Mouse (Mus musculus) midbrain, embryonic 15.5 days (tissue): ENCODE data around the gene Fads6. TPM values are rescaled to one million over a fixed set of nuclear protein-coding genes. Genes with fewer than 3 reads are reported as not detected.

Source experiments
- ATAC-seq: fragments of 200-750 bp; cut with Nextera tagmentation; replicated peaks from 2 replicates; pipeline ENCODE4 v1.8.0; 2017; ENCODE audit warnings: moderate TSS enrichment
- H3K27ac ChIP-seq: fragments of 300-500 bp; sonication (generic); 2 replicates; pipeline ENCODE4 v1.5.1; 2015; ENCODE audit warnings: mild to moderate bottlenecking, inconsistent platforms
- H3K27me3 ChIP-seq: fragments of 300-500 bp; sonication (generic); replicated peaks from 2 replicates; pipeline ENCODE4 v1.6.1; 2015; ENCODE audit warnings: inconsistent platforms
- H3K36me3 ChIP-seq: fragments of 300-500 bp; sonication (generic); replicated peaks from 2 replicates; pipeline ENCODE4 v1.6.1; 2015; ENCODE audit warnings: inconsistent platforms
- H3K4me1 ChIP-seq: fragments of 300-500 bp; sonication (generic); 2 replicates; pipeline ENCODE4 v1.6.1; 2015; ENCODE audit warnings: inconsistent platforms
- H3K4me2 ChIP-seq: fragments of 300-500 bp; sonication (generic); 2 replicates; pipeline ENCODE4 v1.6.1; 2015; ENCODE audit warnings: inconsistent platforms, mild to moderate bottlenecking, moderate library complexity
- H3K4me3 ChIP-seq: fragments of 300-500 bp; sonication (generic); 2 replicates; pipeline ENCODE4 v1.5.1; 2015; ENCODE audit warnings: mild to moderate bottlenecking, inconsistent platforms
- H3K9ac ChIP-seq: fragments of 300-500 bp; sonication (generic); 2 replicates; pipeline ENCODE4 v1.6.1; 2015; ENCODE audit warnings: mild to moderate bottlenecking, inconsistent platforms
- H3K9me3 ChIP-seq: fragments of 300-500 bp; sonication (generic); 2 replicates; pipeline ENCODE4 v1.6.1; 2016; ENCODE audit warnings: inconsistent platforms
- WGBS: fragments of 180-500 bp; shearing (Covaris S2); methylation state at CpG from one replicate; pipeline ENCODE4 v1.1.7; 2015; ENCODE audit warnings: mixed read lengths; 5-methylcytosine and 5-hydroxymethylcytosine counted together
- polyA plus RNA-seq: library from polyadenylated mRNA; unstranded; fragments of >200 nt; fragmentation: Nextera tagmentation; extraction: Ambion mirVana; gene quantifications from 2 replicates; pipeline ENCODE4 v1.2.1, GENCODE M21; 2015

The Fads6 gene
- 0.96 and 1.0 TPM in 2 replicates for polyA plus RNA-seq

DNA sequence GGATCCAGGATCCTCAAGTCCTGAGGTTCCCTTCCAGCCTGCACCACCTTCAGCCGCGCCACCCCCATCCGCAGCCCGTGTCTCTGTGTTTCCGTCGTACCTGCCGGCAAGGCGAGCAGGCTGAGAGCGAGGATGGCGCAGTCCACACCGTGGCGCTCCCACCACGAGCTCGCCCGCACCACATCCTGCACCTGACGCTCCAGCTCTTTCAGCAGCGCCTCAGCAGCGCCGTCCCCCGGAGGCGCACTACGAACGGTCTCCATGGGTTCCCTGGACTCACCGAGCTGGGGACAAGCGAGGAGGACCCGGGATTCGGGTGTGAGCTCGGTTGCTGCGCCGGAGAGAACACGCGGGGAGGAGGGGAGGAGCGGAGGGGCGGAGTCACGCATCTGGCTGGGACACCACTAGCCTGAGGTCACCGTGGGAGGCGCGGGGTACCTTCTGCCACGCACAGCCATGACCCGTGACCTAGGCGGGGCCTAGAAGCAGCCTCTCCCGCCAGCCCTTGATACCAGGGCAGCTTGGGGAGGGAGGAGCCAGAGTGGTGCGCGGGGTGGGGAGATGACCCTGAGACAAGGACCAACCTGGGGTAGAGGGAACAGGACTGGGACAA, at the start of gene Fads6:
Gene Fads6, minus strand, starts transcription at position 450 of the 613 bp plus-strand sequence.
- WGBS, result 2% methylated on average over 44 of the region's 44 CpGs
- H3K4me3 ChIP-seq, result peak within 1 kb of the TSS; percentile 62
- H3K27me3 ChIP-seq, result 0 out of 2 replicates have a peak, but pooled peaks cover 5% of the 10 kb centered on the region
- H3K4me1 ChIP-seq, result peaks cover 14% of the 10 kb centered on the region
- ATAC-seq, result peak; percentile 88
- peak within 1 kb of the TSS; percentile 66 for H3K9ac ChIP-seq
- H3K36me3 ChIP-seq, result no peaks in the 10 kb centered on the region
- peak within 1 kb of the TSS; percentile 71 for H3K27ac ChIP-seq
- no peaks in the 10 kb centered on the region for H3K9me3 ChIP-seq
- peak within 1 kb of the TSS; percentile 83 for H3K4me2 ChIP-seq

- H3K4me2 ChIP-seq, result no peak overlapping the region
- no peaks in the 10 kb centered on the region for H3K4me1 ChIP-seq
- no peak for ATAC-seq
- H3K9me3 ChIP-seq, result no peaks in the 10 kb centered on the region
- H3K36me3 ChIP-seq, result no peaks in the 10 kb centered on the region; the same call in 1 of the 2 replicates
- WGBS, result 55% methylated on average over 7 of the region's 7 CpGs
- no peak overlapping the region for H3K4me3 ChIP-seq
- 0 out of 2 replicates have a peak, but pooled peaks cover 4% of the 10 kb centered on the region for H3K27me3 ChIP-seq
- no peak overlapping the region for H3K9ac ChIP-seq
- no peak overlapping the region for H3K27ac ChIP-seq
These were observed 48.1 kb upstream of the Fads6 start for GRCm38 (mm10) chr11:115345515-115345914.

GRCm38 (mm10) chr11:115344967-115345366, 47.5 kb upstream of the Fads6 start:
- H3K4me1 ChIP-seq, result no peaks in the 10 kb centered on the region
- no peak overlapping the region for H3K4me2 ChIP-seq
- 0 out of 2 replicates have a peak, but pooled peaks cover 6% of the 10 kb centered on the region for H3K27me3 ChIP-seq
- H3K9ac ChIP-seq, result no peak overlapping the region
- 13% methylated on average over 12 of the region's 12 CpGs for WGBS
- H3K36me3 ChIP-seq, result no peaks in the 10 kb centered on the region; the same call in 1 of the 2 replicates
- H3K4me3 ChIP-seq, result no peak overlapping the region
- ATAC-seq, result no peak
- no peaks in the 10 kb centered on the region for H3K9me3 ChIP-seq
- H3K27ac ChIP-seq, result no peak overlapping the region

GRCm38 (mm10) chr11:115341866-115342265, 44.4 kb upstream of the Fads6 start:
- Histone ChIP-seq H3K27me3 (peaks cover 6% of the 10 kb centered on the region; the same call in 1 of the 2 replicates), H3K9me3 (no peaks in the 10 kb centered on the region), H3K4me2 (no peak overlapping the region), H3K4me1 (no peaks in the 10 kb centered on the region), H3K36me3 (no peaks in the 10 kb centered on the region), H3K4me3 (no peak overlapping the region), H3K9ac (no peak overlapping the region), H3K27ac (no peak overlapping the region)
- 71% methylated on average over 6 of the region's 6 CpGs for WGBS
- no peak for ATAC-seq

DNA sequence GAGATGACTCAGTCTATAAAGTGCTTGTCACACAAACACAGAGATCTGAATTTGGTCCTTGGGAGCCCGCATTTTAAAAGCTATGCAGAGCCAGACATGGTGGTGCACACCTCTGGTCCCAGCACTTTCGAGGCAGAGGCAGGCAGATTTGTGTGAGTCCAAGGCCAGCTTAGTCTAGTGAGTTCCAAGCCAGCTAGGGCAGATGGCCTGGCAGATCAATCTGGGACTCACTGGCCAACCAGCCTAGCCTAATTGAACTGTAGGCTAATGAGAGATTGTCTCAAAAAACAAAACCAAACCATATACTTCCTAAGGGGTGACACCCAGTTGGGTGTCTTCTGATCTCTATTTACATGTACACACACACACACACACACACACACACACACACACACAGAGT, 43.8 kb upstream of the Fads6 start:
- Histone ChIP-seq H3K9ac (no peak overlapping the region), H3K36me3 (no peaks in the 10 kb centered on the region), H3K4me3 (no peak overlapping the region), H3K27ac (no peak overlapping the region), H3K4me1 (no peaks in the 10 kb centered on the region), H3K4me2 (no peak overlapping the region), H3K27me3 (peaks cover 7% of the 10 kb centered on the region; the same call in 1 of the 2 replicates), H3K9me3 (no peaks in the 10 kb centered on the region)
- WGBS, result 68% methylated on average over 2 of the region's 2 CpGs
- no peak for ATAC-seq

- 56% methylated on average over 1 of the region's 1 CpGs for WGBS
- H3K27me3 ChIP-seq, result peaks cover 20% of the 10 kb centered on the region
- no peak for ATAC-seq
These were observed 40.4 kb upstream of the Fads6 start for GRCm38 (mm10) chr11:115337826-115338225.

DNA sequence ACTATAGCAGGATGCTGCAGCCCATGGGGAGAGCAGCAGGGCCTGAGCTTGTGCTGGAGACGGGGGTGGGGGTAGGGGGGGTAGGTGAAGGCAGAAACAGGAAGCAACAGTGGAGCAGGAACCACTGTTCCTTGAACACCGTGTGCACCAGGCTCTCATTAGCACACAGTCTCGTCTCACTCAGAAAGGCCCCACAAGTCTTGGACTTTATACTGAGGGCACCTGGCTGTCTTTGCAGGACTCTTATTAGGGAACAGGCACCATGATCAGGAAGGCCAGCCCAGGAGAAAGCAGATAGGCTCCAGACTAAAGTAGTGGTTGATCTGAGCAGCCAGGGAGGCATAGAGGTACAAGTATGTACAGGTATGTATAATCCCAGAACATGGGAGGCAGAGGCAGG, 39.9 kb upstream of the Fads6 start:
- Histone ChIP-seq H3K9ac (no peak overlapping the region), H3K4me3 (no peak overlapping the region), H3K27me3 (peaks cover 20% of the 10 kb centered on the region), H3K27ac (no peak overlapping the region), H3K4me2 (no peak overlapping the region), H3K9me3 (no peaks in the 10 kb centered on the region), H3K36me3 (no peaks in the 10 kb centered on the region), H3K4me1 (peaks cover 9% of the 10 kb centered on the region)
- WGBS, result 71% methylated on average over 3 of the region's 3 CpGs
- ATAC-seq, result no peak

More at GRCm38 (mm10) chr11:115337826-115338225, 40.4 kb upstream of the Fads6 start:
- H3K4me2 ChIP-seq, result no peak overlapping the region
- H3K4me3 ChIP-seq, result no peak overlapping the region
- H3K4me1 ChIP-seq, result peaks cover 9% of the 10 kb centered on the region
- no peaks in the 10 kb centered on the region for H3K36me3 ChIP-seq
- no peaks in the 10 kb centered on the region for H3K9me3 ChIP-seq
- H3K9ac ChIP-seq, result no peak overlapping the region
- H3K27ac ChIP-seq, result no peak overlapping the region

GRCm38 (mm10) chr11:115336115-115336514, 38.7 kb upstream of the Fads6 start:
- no peak overlapping the region for H3K27ac ChIP-seq
- no peak overlapping the region for H3K4me3 ChIP-seq
- no peaks in the 10 kb centered on the region for H3K36me3 ChIP-seq
- H3K9ac ChIP-seq, result no peak overlapping the region
- H3K9me3 ChIP-seq, result no peaks in the 10 kb centered on the region
- 20% methylated on average over 6 of the region's 6 CpGs for WGBS
- no peak overlapping the region for H3K4me2 ChIP-seq
- H3K27me3 ChIP-seq, result peaks cover 20% of the 10 kb centered on the region
- no peak for ATAC-seq
- peaks cover 9% of the 10 kb centered on the region for H3K4me1 ChIP-seq

- no peak overlapping the region for H3K4me3 ChIP-seq
- H3K27me3 ChIP-seq, result peaks cover 17% of the 10 kb centered on the region
- no peak overlapping the region for H3K4me2 ChIP-seq
- peaks cover 9% of the 10 kb centered on the region for H3K4me1 ChIP-seq
- H3K27ac ChIP-seq, result no peak overlapping the region
- no peaks in the 10 kb centered on the region for H3K9me3 ChIP-seq
- 52% methylated on average over 12 of the region's 12 CpGs for WGBS
- no peaks in the 10 kb centered on the region for H3K36me3 ChIP-seq
- ATAC-seq, result no peak
- no peak overlapping the region for H3K9ac ChIP-seq
These were observed 37.8 kb upstream of the Fads6 start for GRCm38 (mm10) chr11:115335223-115335622.

- no peak within 1 kb of the TSS for H3K27ac ChIP-seq
- ATAC-seq, result no peak
- peaks cover 9% of the 10 kb centered on the region for H3K4me1 ChIP-seq
- peak within 1 kb of the TSS; percentile 68 for H3K4me2 ChIP-seq
- no peaks in the 10 kb centered on the region for H3K9me3 ChIP-seq
- WGBS, result 3% methylated on average over 29 of the region's 29 CpGs
- peak within 1 kb of the TSS; percentile 34 for H3K4me3 ChIP-seq
- no peaks in the 10 kb centered on the region for H3K36me3 ChIP-seq
- peaks cover 17% of the 10 kb centered on the region for H3K27me3 ChIP-seq
- H3K9ac ChIP-seq, result peak within 1 kb of the TSS; percentile 31; the same call in 1 of the 2 replicates
These were observed 37.1 kb upstream of the Fads6 start, which contains the start of gene Otop3 for GRCm38 (mm10) chr11:115334531-115334930. Otop3 (plus strand) TSS chr11:115334731.

DNA sequence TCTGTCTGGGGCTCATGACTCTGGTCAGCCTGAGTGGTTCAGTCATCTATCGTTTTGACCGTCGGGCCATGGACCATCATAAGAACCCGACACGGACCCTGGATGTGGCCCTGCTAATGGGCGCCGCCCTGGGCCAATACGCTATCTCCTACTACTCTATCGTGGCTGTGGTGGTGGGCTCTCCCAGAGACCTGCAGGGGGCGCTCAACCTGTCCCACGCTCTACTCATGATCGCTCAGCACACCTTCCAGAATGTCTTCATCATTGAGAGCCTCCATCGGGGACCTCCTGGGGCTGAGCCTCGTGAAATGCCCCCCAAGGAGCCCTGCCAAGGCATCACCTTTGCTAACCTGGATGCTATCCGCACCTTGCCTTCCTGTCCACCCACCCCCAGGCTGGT, 31.9 kb upstream of the Fads6 start:
- no peak overlapping the region for H3K4me2 ChIP-seq
- H3K27ac ChIP-seq, result no peak overlapping the region
- H3K9ac ChIP-seq, result no peak overlapping the region
- 73% methylated on average over 15 of the region's 15 CpGs for WGBS
- H3K27me3 ChIP-seq, result peaks cover 11% of the 10 kb centered on the region
- no peak for ATAC-seq
- H3K9me3 ChIP-seq, result no peaks in the 10 kb centered on the region
- H3K36me3 ChIP-seq, result no peaks in the 10 kb centered on the region
- no peak overlapping the region for H3K4me3 ChIP-seq
- peaks cover 2% of the 10 kb centered on the region for H3K4me1 ChIP-seq

- Histone ChIP-seq H3K27me3 (peaks cover 33% of the 10 kb centered on the region), H3K4me1 (peaks cover 17% of the 10 kb centered on the region), H3K9me3 (no peaks in the 10 kb centered on the region), H3K4me3 (no peak overlapping the region), H3K27ac (no peak overlapping the region), H3K36me3 (no peaks in the 10 kb centered on the region), H3K9ac (no peak overlapping the region), H3K4me2 (no peak overlapping the region)
- WGBS, result 72% methylated on average over 7 of the region's 7 CpGs
- no peak for ATAC-seq
These were observed 29.3 kb upstream of the Fads6 start for GRCm38 (mm10) chr11:115326730-115327129.

- Histone ChIP-seq H3K27me3 (peaks cover 65% of the 10 kb centered on the region), H3K9me3 (no peaks in the 10 kb centered on the region), H3K4me1 (peaks cover 35% of the 10 kb centered on the region), H3K4me3 (peak overlapping the region; percentile 11; the same call in 1 of the 2 replicates), H3K36me3 (no peaks in the 10 kb centered on the region), H3K9ac (no peak overlapping the region), H3K27ac (no peak overlapping the region), H3K4me2 (peak overlapping the region; percentile 26)
- ATAC-seq, result no peak
- WGBS, result 23% methylated on average over 32 of the region's 32 CpGs
These were observed 25.9 kb upstream of the Fads6 start for GRCm38 (mm10) chr11:115323354-115323753.
